Mouse (Mus musculus) stomach, embryonic 14.5 days (tissue): ENCODE measurements around the gene Cdh20. TPM values are rescaled to one million over a fixed set of nuclear protein-coding genes. Genes with fewer than 3 reads are reported as not detected.
"Not testable (repeated sequence)": the region's sequence is repeated elsewhere in the genome, so short reads cannot be mapped to it uniquely, and the experiment has no call there.

Experiments
- ATAC-seq: fragments of 200-750 bp; cut with Nextera tagmentation; 2 replicates; pipeline ENCODE4 v1.8.0; 2017; ENCODE audit warnings: low read depth, moderate TSS enrichment; ENCODE audit not compliant: insufficient number of reproducible peaks, insufficient read depth, low FRiP score
- H3K27ac ChIP-seq: fragments of 300-500 bp; sonication (generic); 2 replicates; pipeline ENCODE4 v1.5.1; 2014; ENCODE audit warnings: mild to moderate bottlenecking, low read length, moderate library complexity, mixed read lengths
- H3K27me3 ChIP-seq: fragments of 300-500 bp; sonication (generic); 2 replicates; pipeline ENCODE4 v1.6.1; 2014; ENCODE audit warnings: low read length, control low read depth, mixed read lengths; ENCODE audit not compliant: control insufficient read depth, insufficient read depth
- H3K36me3 ChIP-seq: fragments of 300-500 bp; sonication (generic); 2 replicates; pipeline ENCODE4 v1.6.1; 2014; ENCODE audit warnings: mild to moderate bottlenecking, control low read depth, low read length, moderate library complexity, mixed read lengths; ENCODE audit not compliant: control insufficient read depth, insufficient read depth
- H3K4me1 ChIP-seq: fragments of 300-500 bp; sonication (generic); 2 replicates; pipeline ENCODE4 v1.6.1; 2014; ENCODE audit warnings: low read length, control low read depth, mixed read lengths; ENCODE audit not compliant: control insufficient read depth, insufficient read depth
- H3K4me2 ChIP-seq: fragments of 300-500 bp; sonication (generic); replicated peaks from 2 replicates; pipeline ENCODE4 v1.6.1; 2014; ENCODE audit warnings: low read depth, low read length, control low read depth
- H3K4me3 ChIP-seq: fragments of 300-500 bp; sonication (generic); 2 replicates; pipeline ENCODE4 v1.5.1; 2014; ENCODE audit warnings: low read depth, low read length, control low read depth
- H3K9ac ChIP-seq: fragments of 300-500 bp; sonication (generic); replicated peaks from 2 replicates; pipeline ENCODE4 v1.6.1; 2014; ENCODE audit warnings: low read depth, mild to moderate bottlenecking, control low read depth, low read length, moderate library complexity, mixed read lengths
- H3K9me3 ChIP-seq: fragments of 300-500 bp; sonication (generic); 2 replicates; pipeline ENCODE4 v1.6.1; 2016; ENCODE audit warnings: low read depth, low read length, control low read depth; ENCODE audit not compliant: control insufficient read depth
- WGBS: fragments of 180-500 bp; shearing (Covaris S2); extraction: QIAGEN DNeasy Blood & Tissue Kit; methylation state at CpG from one replicate; pipeline ENCODE4 v1.1.7; 2014; 5-methylcytosine and 5-hydroxymethylcytosine counted together
- polyA plus RNA-seq: library from polyadenylated mRNA; unstranded; fragments of >200 nt; fragmentation: Nextera tagmentation; extraction: Ambion mirVana; gene quantifications from 2 replicates; pipeline ENCODE4 v1.2.1, GENCODE M21; 2014

Cdh20 gene
- polyA plus RNA-seq, 1 experiment from 2014 or later, result 0.19 TPM

GRCm38 (mm10) chr1:104936966-104937365 lies 168.6 kb downstream of the Cdh20 start:
- H3K36me3 ChIP-seq, result no peaks in the 10 kb centered on the region
- H3K4me3 ChIP-seq, result no peak overlapping the region
- no peaks in the 10 kb centered on the region for H3K27me3 ChIP-seq
- 82% methylated on average over 4 of the region's 4 CpGs for WGBS
- no peak overlapping the region for H3K9ac ChIP-seq
- ATAC-seq, result no peak
- no peaks in the 10 kb centered on the region for H3K9me3 ChIP-seq
- H3K4me2 ChIP-seq, result no peak overlapping the region
- no peak overlapping the region for H3K27ac ChIP-seq
- H3K4me1 ChIP-seq, result no peaks in the 10 kb centered on the region

- no peak overlapping the region for H3K27ac ChIP-seq
- H3K4me2 ChIP-seq, result no peak overlapping the region
- no peak overlapping the region for H3K4me3 ChIP-seq
- H3K9ac ChIP-seq, result no peak overlapping the region
- no peaks in the 10 kb centered on the region for H3K36me3 ChIP-seq
- no peaks in the 10 kb centered on the region for H3K4me1 ChIP-seq
- no peaks in the 10 kb centered on the region for H3K9me3 ChIP-seq
- ATAC-seq, result no peak
- no peaks in the 10 kb centered on the region for H3K27me3 ChIP-seq
Observed at GRCm38 (mm10) chr1:104939156-104939555, 170.8 kb downstream of the Cdh20 start.

- ATAC-seq, result peak; percentile 75; the same call in 1 of the 2 replicates
- H3K4me2 ChIP-seq, result no peak overlapping the region
- no peak overlapping the region for H3K27ac ChIP-seq
- H3K27me3 ChIP-seq, result no peaks in the 10 kb centered on the region
- H3K9ac ChIP-seq, result no peak overlapping the region
- 32% methylated on average over 2 of the region's 2 CpGs for WGBS
- H3K36me3 ChIP-seq, result no peaks in the 10 kb centered on the region
- no peaks in the 10 kb centered on the region for H3K4me1 ChIP-seq
- no peak overlapping the region for H3K4me3 ChIP-seq
- H3K9me3 ChIP-seq, result no peaks in the 10 kb centered on the region
Observed at GRCm38 (mm10) chr1:104944470-104945109, 176.3 kb downstream of the Cdh20 start.

- Histone ChIP-seq H3K4me1 (no peaks in the 10 kb centered on the region), H3K36me3 (no peaks in the 10 kb centered on the region), H3K27ac (no peak overlapping the region), H3K9ac (no peak overlapping the region), H3K4me3 (no peak overlapping the region), H3K9me3 (no peaks in the 10 kb centered on the region), H3K27me3 (no peaks in the 10 kb centered on the region), H3K4me2 (no peak overlapping the region)
- 82% methylated on average over 2 of the region's 2 CpGs for WGBS
- ATAC-seq, result no peak
Observed at GRCm38 (mm10) chr1:104945110-104945489, 176.8 kb downstream of the Cdh20 start.

GRCm38 (mm10) chr1:104949640-104950039 lies 181.3 kb downstream of the Cdh20 start:
- not testable (repeated sequence) for H3K27ac ChIP-seq, H3K9me3 ChIP-seq, H3K9ac ChIP-seq, H3K4me1 ChIP-seq, H3K4me2 ChIP-seq, H3K27me3 ChIP-seq, H3K4me3 ChIP-seq, H3K36me3 ChIP-seq, ATAC-seq
- 82% methylated on average over 2 of the region's 2 CpGs for WGBS

GRCm38 (mm10) chr1:104957046-104957445 lies 188.7 kb downstream of the Cdh20 start:
- Histone ChIP-seq H3K4me3 (no peak overlapping the region), H3K4me2 (no peak overlapping the region), H3K27ac (no peak overlapping the region), H3K9me3 (no peaks in the 10 kb centered on the region), H3K27me3 (no peaks in the 10 kb centered on the region), H3K9ac (no peak overlapping the region), H3K4me1 (no peaks in the 10 kb centered on the region), H3K36me3 (no peaks in the 10 kb centered on the region)
- 7% methylated on average over 6 of the region's 6 CpGs for WGBS
- no peak for ATAC-seq

GRCm38 (mm10) chr1:104961670-104962069 lies 193.3 kb downstream of the Cdh20 start:
- H3K36me3 ChIP-seq, result no peaks in the 10 kb centered on the region
- ATAC-seq, result peak; percentile 46; the same call in 1 of the 2 replicates
- 69% methylated on average over 3 of the region's 3 CpGs for WGBS

GRCm38 (mm10) chr1:104962257-104962656 lies 193.9 kb downstream of the Cdh20 start:
- no peak for ATAC-seq
- WGBS, result 67% methylated on average over 4 of the region's 4 CpGs
- H3K4me2 ChIP-seq, result no peak overlapping the region

More at GRCm38 (mm10) chr1:104961670-104962069, 193.3 kb downstream of the Cdh20 start:
- Histone ChIP-seq H3K27ac (no peak overlapping the region), H3K4me1 (no peaks in the 10 kb centered on the region), H3K9ac (no peak overlapping the region), H3K9me3 (no peaks in the 10 kb centered on the region), H3K27me3 (no peaks in the 10 kb centered on the region), H3K4me3 (no peak overlapping the region), H3K4me2 (no peak overlapping the region)

GRCm38 (mm10) chr1:104979068-104979467 lies 210.7 kb downstream of the Cdh20 start:
- 37% methylated on average over 2 of the region's 2 CpGs for WGBS
- Histone ChIP-seq H3K9ac (no peak overlapping the region), H3K4me1 (no peaks in the 10 kb centered on the region), H3K4me2 (no peak overlapping the region), H3K36me3 (no peaks in the 10 kb centered on the region), H3K9me3 (no peaks in the 10 kb centered on the region), H3K27me3 (no peaks in the 10 kb centered on the region), H3K4me3 (no peak overlapping the region), H3K27ac (no peak overlapping the region)
- no peak for ATAC-seq

More at GRCm38 (mm10) chr1:104962257-104962656, 193.9 kb downstream of the Cdh20 start:
- no peak overlapping the region for H3K9ac ChIP-seq
- H3K4me1 ChIP-seq, result no peaks in the 10 kb centered on the region
- H3K4me3 ChIP-seq, result no peak overlapping the region
- no peak overlapping the region for H3K27ac ChIP-seq
- H3K36me3 ChIP-seq, result no peaks in the 10 kb centered on the region
- no peaks in the 10 kb centered on the region for H3K27me3 ChIP-seq
- no peaks in the 10 kb centered on the region for H3K9me3 ChIP-seq
